ENCODE assay signal across 17 mouse cellular contexts in the genomic region with DNA sequence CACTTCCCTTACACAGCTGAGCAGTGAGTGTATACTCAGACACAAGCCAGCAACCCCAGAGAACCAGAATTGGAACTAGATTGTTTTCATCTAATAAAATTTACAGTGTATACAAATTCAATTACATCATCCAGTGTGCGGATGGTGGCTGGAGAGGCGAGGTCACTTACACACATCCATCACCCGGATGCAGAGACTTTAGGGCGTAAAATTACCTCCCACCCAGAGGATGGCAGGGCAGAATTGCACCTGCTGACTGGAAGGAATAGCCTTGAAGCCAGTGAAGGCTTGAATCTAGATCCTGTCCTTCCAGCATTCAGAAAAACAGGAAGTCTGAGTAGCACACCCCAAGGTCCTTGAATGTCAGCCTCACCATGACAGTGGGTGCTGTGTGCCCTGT.
"Had no signal": no experiment of that assay in that cellular context is flagged by ENCODE, and none has a peak within 500 bp of the region (broad histone marks: within the 10 kb centered on the region; RNA-seq: fewer than 3 reads in every experiment).

No protein-coding gene starts in this region.

- H3K4me3 ChIP-seq: lung, embryonic 15.5 days; megakaryocyte, embryonic 14.5 days; midbrain, embryonic 13.5 days; midbrain, embryonic 15.5 days; neural tube, embryonic 12.5 days; stomach, embryonic 15.5 days had no signal

- H3K9ac ChIP-seq: lung, embryonic 15.5 days; midbrain, embryonic 13.5 days; midbrain, embryonic 15.5 days; neural tube, embryonic 12.5 days; stomach, embryonic 15.5 days had no signal

- ATAC-seq: lung, postnatal 0 days; midbrain, embryonic 13.5 days; midbrain, embryonic 15.5 days had no signal

- H3K4me2 ChIP-seq: lung, embryonic 15.5 days; midbrain, embryonic 11.5 days; midbrain, embryonic 13.5 days; midbrain, embryonic 15.5 days; neural tube, embryonic 12.5 days; stomach, embryonic 15.5 days had no signal

- DNase-seq: lung, adult 2 months; lung, postnatal 14 days; lung, postnatal 36 days; right cerebral cortex, postnatal 14 days; thymus, adult 2 months; thymus, postnatal 25 days; thymus, postnatal 4 days had no signal

- H3K27me3 ChIP-seq: lung, embryonic 15.5 days; megakaryocyte, embryonic 14.5 days; midbrain, embryonic 13.5 days; midbrain, embryonic 15.5 days; neural tube, embryonic 12.5 days; stomach, embryonic 15.5 days had no signal

- H3K27ac ChIP-seq: lung, embryonic 15.5 days; macrophage; midbrain, embryonic 13.5 days; midbrain, embryonic 15.5 days; neural tube, embryonic 12.5 days; stomach, embryonic 15.5 days; stomach, postnatal 0 days had no signal

- H3K9me3 ChIP-seq: lung, embryonic 15.5 days; midbrain, embryonic 13.5 days; midbrain, embryonic 15.5 days; neural tube, embryonic 12.5 days; stomach, embryonic 15.5 days had no signal

- H3K36me3 ChIP-seq: lung, embryonic 15.5 days; midbrain, embryonic 13.5 days; midbrain, embryonic 15.5 days; neural tube, embryonic 12.5 days; stomach, embryonic 15.5 days had no signal

- H3K4me1 ChIP-seq: lung, embryonic 15.5 days; megakaryocyte, embryonic 14.5 days; midbrain, embryonic 13.5 days; midbrain, embryonic 15.5 days; neural tube, embryonic 12.5 days; stomach, embryonic 15.5 days had no signal
